Mouse (Mus musculus): Measurements from ENCODE around the gene Med13l.

Med13l gene

GRCm38 (mm10) chr5:118702674-118703073 is 142.2 kb downstream of the Med13l start:
- DNase-seq = no peak

DNA sequence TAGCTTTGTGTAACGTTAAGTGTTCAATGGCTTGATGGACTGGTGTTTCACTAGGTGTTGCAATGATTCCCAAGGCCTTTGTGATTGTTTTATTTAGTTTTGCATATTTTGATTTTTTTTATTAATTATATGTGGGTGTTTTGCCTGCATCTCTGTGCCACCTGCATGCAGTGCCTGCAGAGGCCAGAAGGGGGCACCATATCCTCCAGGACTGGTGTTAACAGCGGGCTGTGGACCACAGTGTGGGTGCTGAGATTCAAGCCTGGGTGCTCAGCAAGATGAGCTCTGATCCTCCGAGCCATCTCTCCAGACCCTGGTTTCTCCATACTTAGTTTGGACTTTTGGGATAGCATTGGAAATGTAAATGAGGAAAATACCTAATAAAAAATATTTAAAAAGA is 143.7 kb downstream of the Med13l start:
- peak in 1 of 2 experiments; percentile 57 for DNase-seq

DNA sequence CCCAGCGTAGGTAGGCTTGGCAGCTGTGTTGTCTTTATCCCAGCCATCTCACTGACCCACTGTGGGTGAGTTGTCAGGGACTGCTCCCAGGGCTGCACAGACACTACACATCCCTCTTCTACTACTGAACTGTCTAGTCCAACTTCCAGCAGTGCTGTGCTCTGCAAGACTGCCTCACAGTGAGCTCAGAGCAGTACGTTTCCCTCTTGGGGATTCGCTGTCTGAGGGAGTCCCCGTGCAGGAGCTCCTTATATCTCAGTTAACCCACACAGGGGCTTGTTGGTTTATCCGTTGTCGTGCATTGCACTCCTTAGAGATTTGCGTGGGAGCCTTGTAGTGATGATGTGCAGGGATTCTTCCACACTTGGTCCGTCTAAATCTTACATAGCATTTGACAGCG is 144.5 kb downstream of the Med13l start:
- no peak for DNase-seq

GRCm38 (mm10) chr5:118706009-118706408 is 145.5 kb downstream of the Med13l start:
- peak; percentile 77 for DNase-seq

DNA sequence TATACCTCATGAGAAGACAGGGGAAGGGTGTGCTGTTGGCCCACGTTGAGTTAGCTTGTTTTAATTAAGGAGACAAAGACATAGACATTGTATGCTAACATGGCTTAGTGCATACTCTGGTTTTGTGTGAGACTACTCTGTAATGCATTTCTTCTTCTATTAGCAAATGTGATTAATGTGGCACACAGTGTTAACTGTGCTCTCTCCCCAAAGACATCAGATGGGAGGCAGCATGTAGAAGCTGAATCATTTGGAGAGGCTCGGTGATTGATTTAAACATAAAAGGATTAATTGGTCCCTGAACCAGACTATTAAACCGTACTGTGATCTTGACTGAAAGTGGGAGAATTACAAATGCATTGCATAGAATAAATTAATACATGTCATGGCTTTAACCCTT is 145.9 kb downstream of the Med13l start:
- no peak for DNase-seq

DNA sequence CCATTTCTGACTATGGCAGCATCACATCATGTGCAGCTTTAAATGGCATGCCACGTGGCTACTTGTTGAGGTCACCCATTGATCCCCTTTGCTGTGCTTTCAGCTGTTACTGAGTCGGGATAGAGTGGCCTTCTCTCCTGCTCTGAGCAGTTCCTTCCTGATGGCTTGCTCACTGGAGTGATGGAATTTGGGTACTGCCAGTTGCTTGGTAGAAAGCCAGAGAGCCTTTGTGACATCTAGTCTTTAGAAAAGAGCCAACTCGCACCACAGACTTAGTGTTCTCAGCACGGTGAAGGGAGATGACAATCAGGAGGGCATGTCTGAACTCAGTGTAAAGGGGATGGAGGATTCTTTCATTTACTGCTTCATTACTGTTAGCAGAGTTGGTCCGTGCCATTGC is 147.0 kb downstream of the Med13l start:
- DNase-seq = no peak

GRCm38 (mm10) chr5:118708215-118708949 is 147.9 kb downstream of the Med13l start:
- DNase-seq = peak; percentile 90 to 94

DNA sequence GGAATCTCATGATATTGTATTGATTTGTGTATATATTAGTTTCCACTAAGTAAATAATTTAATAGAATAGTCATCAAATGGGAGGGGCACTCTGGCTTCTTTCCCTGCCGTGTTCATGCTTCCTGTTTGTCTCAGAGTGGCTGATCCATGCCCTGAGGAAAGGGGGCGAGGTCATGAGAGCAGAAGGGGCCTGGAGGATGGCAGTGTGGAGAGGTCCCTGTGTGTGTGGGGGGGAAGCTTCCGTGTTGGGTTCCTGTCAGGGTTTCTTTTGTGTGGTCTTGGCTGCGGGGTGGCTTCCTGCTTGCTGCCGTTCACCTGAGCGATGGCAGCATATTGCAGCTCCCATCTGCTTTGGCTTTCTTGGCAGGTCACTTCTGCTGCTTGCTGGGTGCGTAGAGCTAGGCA is 149.4 kb downstream of the Med13l start:
- DNase-seq = peak; percentile 78 to 87

GRCm38 (mm10) chr5:118715518-118715917 is 155.0 kb downstream of the Med13l start:
- no peak for DNase-seq

DNA sequence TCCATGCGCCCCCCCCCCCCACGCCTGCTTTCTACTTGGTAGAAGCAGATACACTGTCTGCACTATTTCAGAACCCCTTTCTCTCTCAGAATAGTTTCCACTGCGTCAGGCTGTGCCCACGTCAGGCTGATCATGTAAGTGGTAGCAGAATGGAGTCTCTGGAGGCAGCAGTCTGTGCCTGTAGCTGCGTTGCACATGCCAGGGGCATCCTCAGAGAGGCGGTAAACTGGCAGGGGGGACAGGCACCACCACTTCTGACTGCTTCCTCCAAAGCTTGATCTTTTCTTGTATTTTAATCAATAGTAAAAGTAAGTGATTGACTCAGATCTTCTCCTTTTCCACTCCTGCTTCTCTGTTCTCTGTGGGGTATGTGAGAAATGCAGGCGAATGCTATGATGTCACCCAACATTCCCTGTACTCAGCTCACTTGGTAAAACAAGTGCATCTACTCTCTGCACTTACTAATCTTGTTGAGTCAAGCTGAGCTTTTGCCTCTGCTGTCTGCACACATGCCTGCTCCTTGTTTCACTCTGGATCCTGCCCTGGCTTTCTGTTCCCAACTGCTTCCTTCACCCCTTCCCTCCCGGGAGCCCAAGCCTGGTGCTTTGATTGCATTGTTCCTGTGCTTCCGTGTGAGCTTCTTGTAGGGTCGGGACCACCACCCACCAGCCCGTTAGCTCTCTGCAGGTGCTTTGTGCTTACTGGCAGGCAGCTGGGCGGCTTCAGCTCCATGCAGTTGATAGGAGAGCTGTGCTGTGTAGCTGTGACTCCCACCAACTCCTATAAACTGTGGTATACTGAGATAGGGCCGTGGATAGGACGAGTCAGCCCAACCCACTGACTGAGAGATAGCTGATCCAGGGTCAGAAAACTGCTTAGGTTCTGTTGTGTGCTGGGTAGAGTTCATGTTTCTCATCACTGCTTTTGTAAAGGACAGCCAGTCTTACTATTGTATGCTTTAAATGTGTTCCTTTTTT is 156.1 kb downstream of the Med13l start:
- no peak for DNase-seq

- DNase-seq = no peak
These were observed 157.0 kb downstream of the Med13l start for GRCm38 (mm10) chr5:118717456-118717855.

DNA sequence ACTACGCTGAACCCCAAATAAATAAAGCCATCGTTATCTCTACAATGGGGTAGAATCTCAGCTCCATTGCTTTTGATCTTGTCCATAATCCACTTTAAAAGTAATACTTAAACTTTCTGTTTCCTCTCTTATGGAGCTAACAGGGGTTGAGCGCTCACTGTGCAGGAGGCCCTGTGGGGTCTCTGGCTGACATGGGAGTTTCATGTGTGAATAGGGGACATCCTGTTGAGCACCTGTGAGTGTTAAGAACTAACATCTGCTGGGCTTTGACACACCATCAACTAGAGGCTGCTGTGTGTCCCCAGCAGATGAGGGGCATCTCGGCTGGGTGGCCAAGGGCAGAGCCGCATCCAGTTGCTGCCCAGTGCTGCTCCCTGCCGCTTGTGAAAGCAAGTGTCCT is 157.6 kb downstream of the Med13l start:
- DNase-seq = no peak

- DNase-seq = no peak
These were observed 160.9 kb downstream of the Med13l start for GRCm38 (mm10) chr5:118721416-118721815.

DNA sequence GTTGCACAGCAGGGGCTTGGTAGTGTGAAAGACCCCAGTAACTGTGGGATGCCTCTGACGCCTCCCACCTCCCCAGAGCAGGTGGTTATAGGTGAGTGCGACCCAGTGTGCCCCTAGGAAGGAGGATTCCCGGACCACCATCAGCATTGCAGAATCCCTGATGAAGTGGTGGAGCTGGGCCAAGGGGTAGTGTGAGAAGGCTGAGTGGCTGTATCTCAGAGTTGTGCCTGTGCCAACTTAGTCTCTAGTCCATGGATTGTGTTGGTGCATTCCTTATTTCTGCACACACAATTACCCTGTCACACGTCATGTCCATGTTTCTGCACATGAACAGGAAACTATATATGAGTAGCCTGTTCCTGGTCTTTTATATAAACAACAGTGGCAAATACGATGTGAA is 161.4 kb downstream of the Med13l start:
- peak in 1 of 2 experiments; percentile 62 for DNase-seq

DNA sequence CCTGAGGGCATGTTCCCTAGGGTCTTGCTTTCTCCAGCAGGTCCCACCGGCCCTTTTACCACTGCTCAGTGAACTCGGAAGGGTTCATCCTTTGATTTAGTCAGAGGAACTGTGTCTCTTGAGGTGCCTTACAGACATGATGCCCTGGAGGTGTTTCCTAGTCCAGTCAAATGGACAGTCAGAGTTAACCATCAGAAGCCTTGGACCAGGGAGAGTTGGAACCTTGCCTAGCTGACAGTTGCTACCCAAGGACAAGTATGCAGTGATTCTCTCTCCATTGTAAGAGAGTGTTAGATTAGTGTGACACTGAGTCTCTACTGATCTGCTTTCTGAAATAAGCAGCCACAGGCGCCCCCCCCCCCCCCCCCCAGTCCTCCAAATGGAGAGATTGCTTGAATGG is 162.0 kb downstream of the Med13l start:
- DNase-seq = peak; percentile 72 to 80

DNA sequence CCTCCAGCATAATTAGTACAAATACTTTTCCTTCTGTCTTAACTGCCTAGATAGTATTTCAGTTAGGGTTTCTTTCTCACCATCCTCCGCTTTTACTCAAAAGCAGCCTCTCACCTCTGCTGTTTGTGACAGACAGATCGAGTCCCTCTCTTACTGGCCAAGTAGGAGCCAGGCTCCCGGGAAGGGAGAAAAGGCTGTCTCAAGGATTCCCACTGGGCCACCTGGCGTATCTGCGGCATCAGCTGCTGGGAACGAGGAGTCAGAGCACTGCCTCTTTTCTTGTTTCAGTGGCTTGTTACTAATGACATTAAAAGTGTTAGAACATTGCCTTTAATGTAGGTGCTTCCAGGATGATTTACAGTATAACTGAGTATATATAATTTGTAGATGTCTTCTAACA is 164.9 kb downstream of the Med13l start:
- no peak for DNase-seq

GRCm38 (mm10) chr5:118725886-118726505 is 165.5 kb downstream of the Med13l start:
- no peak for DNase-seq

DNA sequence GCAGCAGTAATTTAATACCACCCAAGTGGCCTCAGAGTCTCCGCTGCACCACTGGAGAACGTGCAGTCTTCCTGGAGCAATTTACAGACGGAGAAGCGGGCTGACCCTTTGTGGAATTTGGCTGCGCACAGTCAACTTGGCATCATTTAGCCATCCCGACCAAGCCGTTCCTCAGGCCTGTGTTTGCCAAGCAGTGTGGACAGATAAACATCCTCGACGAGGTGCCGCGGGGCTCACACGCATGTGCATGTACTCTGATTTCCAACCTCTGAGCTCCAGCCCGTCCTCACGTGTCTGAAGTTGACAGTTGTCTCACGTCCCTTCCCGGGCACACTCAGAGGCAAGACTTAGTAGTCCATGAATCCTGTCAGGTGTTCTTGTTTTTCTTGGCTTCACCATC is 166.9 kb downstream of the Med13l start:
- no peak for DNase-seq

DNA sequence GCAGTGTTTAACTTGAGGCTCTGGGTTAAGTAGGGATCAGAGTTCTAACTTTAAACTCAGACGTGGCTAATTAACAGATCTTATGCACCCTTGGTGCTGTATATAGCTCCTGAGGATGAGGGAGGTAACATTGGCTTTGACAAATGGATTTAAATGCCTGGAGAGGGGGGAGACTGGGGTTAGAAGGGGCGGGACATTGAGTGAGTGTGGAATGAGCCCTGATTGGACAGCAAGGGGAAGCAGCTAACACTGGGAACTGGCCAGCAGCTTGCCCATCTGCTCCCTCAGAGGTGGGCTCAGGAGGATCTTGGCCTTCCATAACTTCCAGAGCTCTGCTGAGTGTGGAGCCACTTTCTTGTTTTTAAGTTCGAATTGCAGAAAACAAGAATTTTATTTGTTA is 171.7 kb downstream of the Med13l start:
- peak; percentile 75 to 80 for DNase-seq

DNA sequence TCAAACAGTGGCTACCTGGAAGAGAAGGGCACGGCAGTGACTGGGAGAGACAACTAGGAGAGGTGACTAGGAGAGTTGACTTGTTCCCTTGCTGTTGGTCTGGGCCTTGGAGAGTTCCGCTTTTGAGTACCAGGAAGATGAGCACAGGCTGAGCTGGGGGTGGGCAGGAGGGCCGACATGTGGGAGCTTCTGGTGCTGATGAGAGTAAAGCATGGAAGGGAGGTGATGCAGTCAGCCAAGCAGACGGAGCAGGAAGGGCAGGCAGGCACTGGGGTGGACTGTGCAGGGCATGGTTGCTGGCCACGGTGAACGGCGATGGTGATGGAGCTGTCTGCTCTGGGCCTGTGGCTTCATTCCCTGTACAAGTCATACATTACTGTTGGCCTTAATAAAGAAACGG is 172.2 kb downstream of the Med13l start:
- DNase-seq = peak; percentile 43 to 49

DNA sequence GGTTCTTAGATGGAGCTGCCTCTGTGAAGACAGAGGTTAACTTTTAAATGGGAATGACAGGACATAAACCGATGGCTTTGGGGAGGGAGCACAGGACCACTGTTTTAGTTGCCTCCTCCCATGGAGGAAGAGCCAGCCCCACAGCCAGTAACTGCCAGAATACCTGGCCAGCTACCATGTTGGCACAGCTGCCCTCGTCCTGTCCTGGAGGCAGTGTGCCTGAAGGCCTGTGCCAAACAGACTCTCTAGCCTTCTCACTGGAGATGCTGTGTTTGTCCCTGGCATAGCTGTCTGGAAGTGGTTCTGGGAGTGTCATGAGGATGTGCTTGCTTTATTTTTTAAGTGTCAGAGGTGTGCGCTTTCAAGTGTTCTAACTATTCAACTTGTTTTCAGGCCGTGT is 173.1 kb downstream of the Med13l start:
- DNase-seq = peak; percentile 68 to 73

- no peak for DNase-seq
These were observed 174.0 kb downstream of the Med13l start for GRCm38 (mm10) chr5:118734455-118734854.

GRCm38 (mm10) chr5:118735738-118736137 is 175.3 kb downstream of the Med13l start:
- DNase-seq = peak; percentile 50 to 68
